Mouse (Mus musculus) MEL-GATA-1-ER (cell line): ENCODE data around the gene Gm1673.
"Not testable (repeated sequence)": the region's sequence is repeated elsewhere in the genome, so short reads cannot be mapped to it uniquely, and the experiment has no call there.

Source experiments
- DNase-seq: peaks from one replicate; pipeline ENCODE4 v3.0.0-alpha.2; 2012; ENCODE audit warnings: low read depth; ENCODE audit errors: extremely low read depth

The Gm1673 gene

GRCm38 (mm10) chr5:33983309-33984121 is at the start of gene Gm1673:
Gm1673 (plus strand) TSS chr5:33983433.
- no peak for DNase-seq

- no peak for DNase-seq
Measured at GRCm38 (mm10) chr5:33934081-33934480, 49.2 kb upstream of the Gm1673 start.

GRCm38 (mm10) chr5:33934877-33935276 is 48.4 kb upstream of the Gm1673 start:
- no peak for DNase-seq

GRCm38 (mm10) chr5:33935700-33936111 is 47.5 kb upstream of the Gm1673 start:
- no peak for DNase-seq

- peak; percentile 98 for DNase-seq
Measured at GRCm38 (mm10) chr5:33936120-33936707, 47.0 kb upstream of the Gm1673 start, which contains the start of gene Nelfa. Nelfa (minus strand) TSS chr5:33936413.

GRCm38 (mm10) chr5:33937230-33937629 is 46.0 kb upstream of the Gm1673 start:
- no peak for DNase-seq

- DNase-seq = peak; percentile 83
Measured at GRCm38 (mm10) chr5:33938448-33938847, 44.8 kb upstream of the Gm1673 start.

- not testable (repeated sequence) for DNase-seq
Measured at GRCm38 (mm10) chr5:33947035-33947434, 36.2 kb upstream of the Gm1673 start.

- no peak for DNase-seq
Measured at GRCm38 (mm10) chr5:33948314-33948713, 34.9 kb upstream of the Gm1673 start.

- DNase-seq = no peak
Measured at GRCm38 (mm10) chr5:33953471-33954185, 29.6 kb upstream of the Gm1673 start.

- DNase-seq = peak; percentile 60
Measured at GRCm38 (mm10) chr5:33954354-33954753, 28.9 kb upstream of the Gm1673 start.

GRCm38 (mm10) chr5:33955868-33956267 is 27.4 kb upstream of the Gm1673 start:
- no peak for DNase-seq

GRCm38 (mm10) chr5:33959382-33959781 is 23.9 kb upstream of the Gm1673 start:
- DNase-seq = no peak

GRCm38 (mm10) chr5:33974736-33975135 is 8.5 kb upstream of the Gm1673 start:
- no peak for DNase-seq

- DNase-seq = no peak
Measured at GRCm38 (mm10) chr5:33976267-33976666, 7.0 kb upstream of the Gm1673 start.

- no peak for DNase-seq
Measured at GRCm38 (mm10) chr5:33982731-33983259, 438 bp upstream of the Gm1673 start.

- DNase-seq = no peak
Measured at GRCm38 (mm10) chr5:33994671-33995625, 11.7 kb downstream of the Gm1673 start.

- no peak for DNase-seq
Measured at GRCm38 (mm10) chr5:33995843-33996693, 12.8 kb downstream of the Gm1673 start, which contains the start of gene Nat8l. Nat8l (plus strand) TSS chr5:33995984.

GRCm38 (mm10) chr5:33996694-33997045 is 13.4 kb downstream of the Gm1673 start:
- DNase-seq = no peak
